In genomic region chr4:31963354-31964193, GRCm38 (mm10) we compare ENCODE assay signal across 8 mouse cellular contexts. TPM values are rescaled to one million over a fixed set of nuclear protein-coding genes. Genes with fewer than 3 reads are reported as not detected.
DNase-seq lines count a peak whose midpoint lies in the region; ATAC-seq and TF ChIP-seq lines count a peak whose summit lies in the region.

Gene Map3k7, plus strand, starts transcription at chr4:31964097.

- H3K4me1 ChIP-seq in bone marrow macrophage, adult 2 months (ENCODE audit: control insufficient read depth, insufficient read depth, low read length) = peaks cover 16% of the 10 kb centered on the region
- H3K4me1 ChIP-seq in embryonic fibroblast, embryonic 13.5 days (ENCODE audit: control insufficient read depth, insufficient read depth, low read length) = peaks cover 8% of the 10 kb centered on the region
- peaks cover 17% of the 10 kb centered on the region; the same call in 1 of the 2 replicates for H3K4me1 ChIP-seq in kidney, embryonic 14.5 days (ENCODE audit: control insufficient read depth, insufficient read depth, low read length)
- H3K4me1 ChIP-seq in limb, embryonic 15.5 days = peaks cover 14% of the 10 kb centered on the region

- H3K9me3 ChIP-seq in kidney, embryonic 14.5 days (ENCODE audit: control insufficient read depth, low read length) = no peaks in the 10 kb centered on the region
- no peaks in the 10 kb centered on the region for H3K9me3 ChIP-seq in limb, embryonic 15.5 days

- peak within 1 kb of the TSS; percentile 91 for H3K9ac ChIP-seq in kidney, embryonic 14.5 days (ENCODE audit: low read depth, low read length)
- peak within 1 kb of the TSS; percentile 88 for H3K9ac ChIP-seq in limb, embryonic 15.5 days

- peak within 1 kb of the TSS; percentile 97 for H3K27ac ChIP-seq in bone marrow macrophage, adult 2 months (ENCODE audit: insufficient read depth, low read depth, low read length)
- H3K27ac ChIP-seq in embryonic fibroblast, embryonic 13.5 days (ENCODE audit: insufficient read depth, low read length) = peak within 1 kb of the TSS; percentile 94
- peak within 1 kb of the TSS; percentile 97 for H3K27ac ChIP-seq in kidney, embryonic 14.5 days (ENCODE audit: low read depth, low read length)
- H3K27ac ChIP-seq in limb, embryonic 15.5 days = peak within 1 kb of the TSS; percentile 99

- ATAC-seq in kidney, embryonic 14.5 days (ENCODE audit: low FRiP score, low TSS enrichment) = peak; percentile 95
- ATAC-seq in limb, embryonic 15.5 days (ENCODE audit: insufficient number of reproducible peaks, low FRiP score, low TSS enrichment, low read depth) = peak; percentile 94

- under 1% methylated on average over 87 of the region's 88 CpGs for WGBS in kidney, embryonic 14.5 days
- WGBS in limb, embryonic 15.5 days = under 1% methylated on average over 86 of the region's 88 CpGs

- no peaks in the 10 kb centered on the region for H3K27me3 ChIP-seq in kidney, embryonic 14.5 days (ENCODE audit: control insufficient read depth, insufficient read depth, low read length)
- no peaks in the 10 kb centered on the region for H3K27me3 ChIP-seq in limb, embryonic 15.5 days

- TF ChIP-seq CTCF in bone marrow macrophage, adult 2 months (IDR thresholded peaks at IDR 0.05; ENCODE audit: low read depth, low read length) = no peak
- TF ChIP-seq CTCF in embryonic fibroblast, embryonic 13.5 days (IDR thresholded peaks at IDR 0.05; ENCODE audit: borderline replicate concordance, insufficient read depth, low read length) = no peak

- TF ChIP-seq POLR2A in bone marrow macrophage, adult 2 months (IDR thresholded peaks at IDR 0.05; ENCODE audit: borderline replicate concordance, low read depth, low read length) = no peak
- TF ChIP-seq POLR2A in embryonic fibroblast, embryonic 13.5 days (IDR thresholded peaks at IDR 0.05; ENCODE audit: low read depth, low read length) = peak; percentile 72

- DNase-seq in A20 (ENCODE audit: low read depth, low spot score) = peak; percentile 95
- DNase-seq in heart, adult 9 months (ENCODE audit: low spot score in 2 of 2) = peak; percentile 91 to 93
- DNase-seq in monocyte, adult 2 months (ENCODE audit: low read depth in 1 of 2, low spot score in 2 of 2) = peak; percentile 87 to 93
- peak; percentile 84 to 87 for DNase-seq in spleen, postnatal 36 days (ENCODE audit: low spot score in 2 of 2)

- no peaks in the 10 kb centered on the region for H3K36me3 ChIP-seq in kidney, embryonic 14.5 days (ENCODE audit: control insufficient read depth, insufficient read depth, low read length)
- no peaks in the 10 kb centered on the region for H3K36me3 ChIP-seq in limb, embryonic 15.5 days

- peak within 1 kb of the TSS; percentile 98 for H3K4me3 ChIP-seq in bone marrow macrophage, adult 2 months (ENCODE audit: insufficient read depth, low read length)
- peak within 1 kb of the TSS; percentile 86 for H3K4me3 ChIP-seq in embryonic fibroblast, embryonic 13.5 days (ENCODE audit: insufficient read depth, low read length)
- H3K4me3 ChIP-seq in kidney, embryonic 14.5 days (ENCODE audit: low read length) = peak within 1 kb of the TSS; percentile 79
- peak within 1 kb of the TSS; percentile 78 for H3K4me3 ChIP-seq in limb, embryonic 15.5 days

- H3K4me2 ChIP-seq in kidney, embryonic 14.5 days (replicated peaks; ENCODE audit: low read depth, low read length) = peak within 1 kb of the TSS; percentile 84
- peak within 1 kb of the TSS; percentile 64 for H3K4me2 ChIP-seq in limb, embryonic 15.5 days

RNA-seq across cellular contexts. Expression of gene Map3k7, which starts in this region (rescaled TPM):
- 30.0 and 30.7 TPM in 2 replicates for polyA plus RNA-seq in bone marrow macrophage, adult 2 months (2012; ENCODE audit: insufficient read depth, insufficient read length, missing spikeins)
- 82.1 and 85.9 TPM in 2 replicates for polyA plus RNA-seq in embryonic fibroblast, embryonic 13.5 days (2011; ENCODE audit: insufficient read length, low read depth, missing spikeins)
- 19.8 and 49.5 TPM in 2 replicates for polyA plus RNA-seq in kidney, embryonic 14.5 days (2014; fragmentation: Nextera tagmentation; extraction: Ambion mirVana)
- polyA plus RNA-seq in limb, embryonic 15.5 days (2015; fragmentation: Nextera tagmentation; extraction: Ambion mirVana) = 27.1 and 30.5 TPM in 2 replicates

Comparison
In these comparisons a context has a peak if more than half of its experiments do, and no peak if none do; other contexts are left out.
1. Peak in every context shown above with its lines: DNase-seq, ATAC-seq, H3K4me3 ChIP-seq and H3K27ac ChIP-seq.